Mouse (Mus musculus): ENCODE results near the gene Kif5c. TPM values are rescaled to one million over a fixed set of nuclear protein-coding genes. Genes with fewer than 3 reads are reported as not detected.

The Kif5c gene
- polyA plus RNA-seq, 1 experiment, result 19.0 TPM

DNA sequence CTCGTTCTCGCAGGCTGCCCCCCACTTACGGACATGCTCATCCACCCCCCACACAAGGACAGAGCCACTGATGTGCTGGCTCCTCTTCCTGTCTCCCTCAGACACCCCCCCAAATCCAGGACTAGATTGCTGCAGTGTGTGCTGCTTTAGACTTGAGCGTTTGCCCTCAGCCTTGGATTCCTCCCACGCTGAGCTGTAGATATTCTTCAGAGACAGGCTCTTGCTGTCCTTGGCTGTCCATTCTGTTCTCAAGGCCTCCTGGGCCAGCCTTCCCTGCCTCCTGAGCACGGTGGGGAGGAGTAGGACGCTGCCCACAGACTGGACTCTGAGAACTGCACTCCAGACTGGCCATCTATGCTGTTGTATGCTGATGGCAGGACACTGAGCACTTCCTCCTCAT is 127.8 kb downstream of the Kif5c start:
- Histone ChIP-seq H3K27me3 (ENCODE audit: control insufficient read depth, insufficient read depth, low read length) (no peaks in the 10 kb centered on the region), H3K4me1 (ENCODE audit: control insufficient read depth, insufficient read depth, low read length) (no peaks in the 10 kb centered on the region; the same call in 1 of the 2 replicates), H3K27ac (ENCODE audit: control insufficient read depth, insufficient read depth, low read depth, low read length) (peak overlapping the region; percentile 65), H3K36me3 (ENCODE audit: control insufficient read depth, insufficient read depth, low read length) (no peaks in the 10 kb centered on the region), H3K4me3 (ENCODE audit: control insufficient read depth, low read depth, low read length) (peak overlapping the region; percentile 37)
- TF ChIP-seq CTCF (IDR thresholded peaks at IDR 0.05; ENCODE audit: control insufficient read depth, insufficient read depth, insufficient replicate concordance, low read depth, low read length) (no peak), POLR2A (IDR thresholded peaks at IDR 0.05; ENCODE audit: control insufficient read depth, low read depth, low read length) (peak; percentile 64; the same call in 1 of the 2 replicates)

DNA sequence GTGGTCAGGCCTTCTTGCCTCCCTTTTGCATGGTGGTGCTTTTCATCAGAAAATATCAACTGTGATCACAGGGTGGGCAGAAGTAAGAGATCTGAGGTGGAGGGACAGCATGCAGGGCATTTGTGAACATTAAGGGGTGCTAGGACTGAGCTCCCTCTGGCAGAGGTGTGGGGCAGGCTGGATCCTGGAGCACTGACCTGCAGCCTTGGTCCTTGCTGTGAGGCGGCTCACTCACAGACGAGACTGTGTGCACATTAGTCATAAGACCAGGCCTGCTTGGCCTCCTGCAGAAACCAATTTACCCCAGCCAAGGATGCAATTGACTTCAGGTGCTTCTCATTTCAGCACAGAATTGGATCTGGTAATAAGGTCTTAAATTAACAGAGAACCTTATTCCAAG is 128.6 kb downstream of the Kif5c start:
- H3K36me3 ChIP-seq (ENCODE audit: control insufficient read depth, insufficient read depth, low read length), result no peaks in the 10 kb centered on the region
- H3K4me3 ChIP-seq (ENCODE audit: control insufficient read depth, low read depth, low read length), result no peak overlapping the region
- no peaks in the 10 kb centered on the region for H3K27me3 ChIP-seq (ENCODE audit: control insufficient read depth, insufficient read depth, low read length)
- no peak for TF ChIP-seq CTCF (IDR thresholded peaks at IDR 0.05; ENCODE audit: control insufficient read depth, insufficient read depth, insufficient replicate concordance, low read depth, low read length)
- no peak for TF ChIP-seq POLR2A (IDR thresholded peaks at IDR 0.05; ENCODE audit: control insufficient read depth, low read depth, low read length)
- H3K4me1 ChIP-seq (ENCODE audit: control insufficient read depth, insufficient read depth, low read length), result no peaks in the 10 kb centered on the region; the same call in 1 of the 2 replicates
- H3K27ac ChIP-seq (ENCODE audit: control insufficient read depth, insufficient read depth, low read depth, low read length), result peak overlapping the region; percentile 65

DNA sequence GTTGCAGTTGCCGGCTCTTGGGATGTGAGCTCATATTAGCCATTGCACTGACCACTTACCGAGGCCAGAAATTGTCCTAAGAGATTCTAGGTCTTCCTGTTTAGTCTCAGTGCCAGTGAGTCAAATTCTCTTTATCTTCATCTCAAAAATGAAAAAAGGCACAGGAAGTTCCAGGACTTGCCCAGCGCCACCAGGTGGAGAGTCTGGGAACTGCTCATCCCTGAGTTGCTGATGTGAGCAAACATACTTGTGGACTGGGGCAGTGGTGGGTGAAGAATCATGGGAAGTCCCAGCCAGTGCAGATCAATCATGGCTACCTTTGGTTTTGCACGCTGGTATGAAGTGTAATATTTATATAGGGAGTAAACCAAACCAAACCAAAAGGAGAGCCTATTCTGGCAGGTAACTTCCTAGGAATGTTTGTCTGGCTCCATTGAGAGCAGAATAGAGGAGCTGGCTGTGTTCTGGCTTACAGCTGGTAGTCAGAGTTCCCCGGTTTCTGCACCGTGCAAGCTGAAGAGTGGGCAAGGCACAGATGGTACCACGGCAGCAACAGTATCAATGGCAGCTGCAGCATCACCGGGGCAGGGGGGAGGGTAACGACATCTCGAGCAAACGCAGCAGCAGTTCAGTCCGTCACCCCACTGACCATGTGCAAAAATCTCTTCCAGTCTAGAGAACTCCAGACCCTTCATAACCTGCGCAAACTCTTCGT is 129.7 kb downstream of the Kif5c start:
- Histone ChIP-seq H3K36me3 (ENCODE audit: control insufficient read depth, insufficient read depth, low read length) (no peaks in the 10 kb centered on the region), H3K4me1 (ENCODE audit: control insufficient read depth, insufficient read depth, low read length) (no peaks in the 10 kb centered on the region; the same call in 1 of the 2 replicates), H3K4me3 (ENCODE audit: control insufficient read depth, low read depth, low read length) (no peak overlapping the region), H3K27ac (ENCODE audit: control insufficient read depth, insufficient read depth, low read depth, low read length) (no peak overlapping the region), H3K27me3 (ENCODE audit: control insufficient read depth, insufficient read depth, low read length) (no peaks in the 10 kb centered on the region)
- TF ChIP-seq CTCF (IDR thresholded peaks at IDR 0.05; ENCODE audit: control insufficient read depth, insufficient read depth, insufficient replicate concordance, low read depth, low read length) (peak; percentile 60; the same call in 1 of the 2 replicates), POLR2A (IDR thresholded peaks at IDR 0.05; ENCODE audit: control insufficient read depth, low read depth, low read length) (no peak)

DNA sequence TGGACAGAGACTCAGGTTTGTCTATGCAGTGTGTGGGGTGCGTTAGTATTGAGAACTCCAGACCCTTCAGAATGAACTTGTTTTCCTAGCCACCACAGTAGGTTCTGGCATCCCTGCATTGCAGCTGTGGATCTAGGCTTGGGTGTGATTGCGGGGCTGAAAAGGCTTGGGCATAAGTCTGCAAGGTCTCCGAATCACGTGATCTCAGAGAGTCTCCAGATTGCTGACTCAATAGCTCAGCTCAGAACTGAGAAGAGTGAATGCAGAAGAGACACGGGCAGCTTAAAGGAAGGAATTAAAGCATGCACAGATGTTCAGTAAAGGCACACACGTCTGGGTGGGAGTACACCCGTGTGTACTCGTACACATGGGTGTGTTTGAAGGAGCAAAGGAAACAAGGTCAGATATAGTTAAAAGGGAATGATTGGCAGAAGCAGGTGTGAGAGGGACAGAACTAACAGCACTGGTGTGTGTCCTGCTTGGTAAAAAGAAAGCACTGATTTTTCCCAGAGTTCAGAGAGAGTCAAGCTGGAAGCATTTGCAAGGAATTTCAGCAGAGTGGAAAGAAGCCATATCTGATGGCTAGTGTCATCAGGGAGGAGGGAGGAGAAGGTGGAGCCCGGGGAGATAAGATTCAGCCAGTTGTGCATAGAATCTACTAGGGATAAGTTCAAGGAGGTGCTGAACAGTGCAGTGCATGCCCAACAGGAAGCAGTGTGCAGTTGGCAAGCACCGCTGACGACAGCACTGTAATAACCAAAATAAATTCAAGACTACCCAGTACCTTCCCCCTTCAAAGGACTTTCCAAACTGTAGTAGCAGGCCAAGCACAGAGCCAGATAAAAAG is 130.9 kb downstream of the Kif5c start:
- TF ChIP-seq CTCF (IDR thresholded peaks at IDR 0.05; ENCODE audit: control insufficient read depth, insufficient read depth, insufficient replicate concordance, low read depth, low read length) (no peak), POLR2A (IDR thresholded peaks at IDR 0.05; ENCODE audit: control insufficient read depth, low read depth, low read length) (no peak)
- H3K27me3 ChIP-seq (ENCODE audit: control insufficient read depth, insufficient read depth, low read length), result no peaks in the 10 kb centered on the region
- no peaks in the 10 kb centered on the region for H3K36me3 ChIP-seq (ENCODE audit: control insufficient read depth, insufficient read depth, low read length)
- H3K4me3 ChIP-seq (ENCODE audit: control insufficient read depth, low read depth, low read length), result no peak overlapping the region
- H3K4me1 ChIP-seq (ENCODE audit: control insufficient read depth, insufficient read depth, low read length), result no peaks in the 10 kb centered on the region; the same call in 1 of the 2 replicates
- H3K27ac ChIP-seq (ENCODE audit: control insufficient read depth, insufficient read depth, low read depth, low read length), result peak overlapping the region; percentile 65

DNA sequence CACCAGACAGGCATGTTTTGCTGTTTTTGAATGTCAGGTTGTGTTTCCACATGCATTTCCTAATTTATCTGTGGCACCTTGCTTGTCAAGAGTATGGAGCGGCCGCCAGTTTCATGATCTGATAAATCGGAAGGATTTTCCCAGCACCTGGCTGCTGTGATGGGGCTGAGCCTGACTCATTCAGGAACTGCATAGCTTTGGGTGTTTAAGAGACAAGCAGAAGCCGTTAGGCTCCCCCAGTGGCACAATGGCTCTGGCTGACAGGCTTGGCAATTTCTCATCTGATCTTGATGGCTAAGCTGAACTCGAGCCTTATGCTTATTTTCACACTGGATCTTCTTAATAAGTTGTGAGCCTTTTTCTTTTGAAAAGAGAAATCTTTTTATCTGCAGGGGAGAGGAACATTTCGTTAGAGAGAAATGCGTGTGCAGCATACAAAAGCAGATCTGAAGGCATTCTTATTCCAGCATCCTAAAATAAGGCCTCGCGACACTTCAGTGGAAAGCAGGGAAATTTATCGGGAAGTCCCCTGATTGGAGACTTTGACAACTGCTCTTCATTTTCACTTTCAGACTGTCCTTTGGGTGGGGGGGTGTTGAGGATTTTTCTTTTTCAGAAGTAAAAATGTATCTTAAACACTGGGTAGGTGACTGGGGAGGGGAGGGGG is 132.6 kb downstream of the Kif5c start:
- H3K36me3 ChIP-seq (ENCODE audit: control insufficient read depth, insufficient read depth, low read length), result no peaks in the 10 kb centered on the region
- TF ChIP-seq POLR2A (IDR thresholded peaks at IDR 0.05; ENCODE audit: control insufficient read depth, low read depth, low read length) (no peak), CTCF (IDR thresholded peaks at IDR 0.05; ENCODE audit: control insufficient read depth, insufficient read depth, insufficient replicate concordance, low read depth, low read length) (no peak)

DNA sequence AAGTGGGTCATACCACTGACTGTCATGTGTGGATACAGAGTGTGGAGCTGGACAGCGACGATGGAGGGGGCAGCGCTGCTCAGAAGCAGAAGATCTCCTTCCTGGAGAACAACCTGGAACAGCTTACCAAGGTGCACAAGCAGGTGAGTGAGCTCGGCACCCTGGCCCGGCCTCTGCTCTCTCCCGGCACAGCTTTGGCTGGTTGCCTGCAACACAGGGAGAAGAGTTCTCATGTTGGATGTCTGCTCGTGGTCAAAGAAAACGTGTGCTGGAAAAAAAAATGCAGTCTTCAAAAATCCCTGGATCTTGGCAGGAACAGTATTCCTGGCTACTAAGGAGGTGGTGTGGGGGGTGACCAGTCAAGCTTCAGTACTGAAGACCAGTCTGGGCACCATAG is 133.1 kb downstream of the Kif5c start:
- no peak overlapping the region for H3K4me3 ChIP-seq (ENCODE audit: control insufficient read depth, low read depth, low read length)
- TF ChIP-seq CTCF (IDR thresholded peaks at IDR 0.05; ENCODE audit: control insufficient read depth, insufficient read depth, insufficient replicate concordance, low read depth, low read length) (no peak), POLR2A (IDR thresholded peaks at IDR 0.05; ENCODE audit: control insufficient read depth, low read depth, low read length) (no peak)
- H3K27ac ChIP-seq (ENCODE audit: control insufficient read depth, insufficient read depth, low read depth, low read length), result no peak overlapping the region
- H3K27me3 ChIP-seq (ENCODE audit: control insufficient read depth, insufficient read depth, low read length), result no peaks in the 10 kb centered on the region
- H3K4me1 ChIP-seq (ENCODE audit: control insufficient read depth, insufficient read depth, low read length), result no peaks in the 10 kb centered on the region; the same call in 1 of the 2 replicates
- no peaks in the 10 kb centered on the region for H3K36me3 ChIP-seq (ENCODE audit: control insufficient read depth, insufficient read depth, low read length)

More for the DNA sequence above, 132.6 kb downstream of the Kif5c start:
- Histone ChIP-seq H3K4me3 (ENCODE audit: control insufficient read depth, low read depth, low read length) (no peak overlapping the region), H3K4me1 (ENCODE audit: control insufficient read depth, insufficient read depth, low read length) (no peaks in the 10 kb centered on the region; the same call in 1 of the 2 replicates), H3K27me3 (ENCODE audit: control insufficient read depth, insufficient read depth, low read length) (no peaks in the 10 kb centered on the region), H3K27ac (ENCODE audit: control insufficient read depth, insufficient read depth, low read depth, low read length) (no peak overlapping the region)

DNA sequence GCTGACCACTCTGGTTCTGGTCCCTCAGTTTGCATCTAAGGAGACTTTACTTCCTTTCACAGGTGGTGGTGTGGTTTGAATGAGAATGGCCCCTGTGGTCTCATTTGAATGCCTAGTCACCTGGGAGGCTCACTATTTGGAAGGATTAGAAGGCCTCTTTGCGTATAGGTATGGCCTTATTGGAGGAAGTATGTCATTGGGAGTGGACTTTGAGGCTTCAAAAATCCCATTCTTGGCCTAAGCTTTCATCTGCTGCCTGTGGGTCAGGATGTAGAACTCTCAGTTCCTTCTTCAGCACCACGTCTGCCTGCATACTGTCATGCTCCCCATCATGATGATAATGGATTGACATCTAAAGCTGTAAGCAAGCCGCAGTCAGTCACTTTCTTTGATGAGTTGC is 134.0 kb downstream of the Kif5c start:
- Histone ChIP-seq H3K4me3 (ENCODE audit: control insufficient read depth, low read depth, low read length) (no peak overlapping the region), H3K27me3 (ENCODE audit: control insufficient read depth, insufficient read depth, low read length) (no peaks in the 10 kb centered on the region), H3K4me1 (ENCODE audit: control insufficient read depth, insufficient read depth, low read length) (no peaks in the 10 kb centered on the region), H3K27ac (ENCODE audit: control insufficient read depth, insufficient read depth, low read depth, low read length) (no peak overlapping the region), H3K36me3 (ENCODE audit: control insufficient read depth, insufficient read depth, low read length) (no peaks in the 10 kb centered on the region)
- TF ChIP-seq CTCF (IDR thresholded peaks at IDR 0.05; ENCODE audit: control insufficient read depth, insufficient read depth, insufficient replicate concordance, low read depth, low read length), result no peak
- TF ChIP-seq POLR2A (IDR thresholded peaks at IDR 0.05; ENCODE audit: control insufficient read depth, low read depth, low read length), result no peak

All from testis, adult 2 months (tissue).